Mouse (Mus musculus) heart, embryonic 11.5 days (tissue): ENCODE measurements around the gene Rnase13. TPM values are rescaled to one million over a fixed set of nuclear protein-coding genes. Genes with fewer than 3 reads are reported as not detected.
"Not testable (repeated sequence)": the region's sequence is repeated elsewhere in the genome, so short reads cannot be mapped to it uniquely, and the experiment has no call there.

Source experiments
- ATAC-seq: fragments of 200-750 bp; cut with Nextera tagmentation; replicated peaks from 2 replicates; pipeline ENCODE4 v1.8.0; 2017; ENCODE audit warnings: moderate library complexity; ENCODE audit not compliant: insufficient number of reproducible peaks, low FRiP score, low TSS enrichment
- H3K27ac ChIP-seq: fragments of 300-500 bp; sonication (generic); 2 replicates; pipeline ENCODE4 v1.5.1; 2014; ENCODE audit warnings: mild to moderate bottlenecking, low read depth, low read length
- H3K27me3 ChIP-seq: fragments of 300-500 bp; sonication (generic); 2 replicates; pipeline ENCODE4 v1.6.1; 2014; ENCODE audit warnings: mild to moderate bottlenecking, low read length, mixed read lengths; ENCODE audit not compliant: control insufficient read depth, insufficient read depth
- H3K36me3 ChIP-seq: fragments of 300-500 bp; sonication (generic); 2 replicates; pipeline ENCODE4 v1.6.1; 2014; ENCODE audit warnings: mild to moderate bottlenecking, low read length, moderate library complexity, mixed read lengths; ENCODE audit not compliant: control insufficient read depth, insufficient read depth
- H3K4me1 ChIP-seq: fragments of 300-500 bp; sonication (generic); 2 replicates; pipeline ENCODE4 v1.6.1; 2014; ENCODE audit warnings: low read length; ENCODE audit not compliant: control insufficient read depth, insufficient read depth
- H3K4me2 ChIP-seq: fragments of 300-500 bp; sonication (generic); 2 replicates; pipeline ENCODE4 v1.6.1; 2014; ENCODE audit warnings: mild to moderate bottlenecking, moderate library complexity
- H3K4me3 ChIP-seq: fragments of 300-500 bp; sonication (generic); 2 replicates; pipeline ENCODE4 v1.5.1; 2014; ENCODE audit warnings: low read depth, low read length
- H3K9ac ChIP-seq: fragments of 300-500 bp; sonication (generic); 2 replicates; pipeline ENCODE4 v1.6.1; 2014; ENCODE audit warnings: mild to moderate bottlenecking, low read depth, low read length, moderate library complexity
- H3K9me3 ChIP-seq: fragments of 300-500 bp; sonication (generic); replicated peaks from 2 replicates; pipeline ENCODE4 v1.6.1; 2016; ENCODE audit warnings: low read length; ENCODE audit not compliant: control insufficient read depth
- WGBS: fragments of 180-500 bp; shearing (Covaris S2); extraction: QIAGEN DNeasy Blood & Tissue Kit; methylation state at CpG from one replicate; pipeline ENCODE4 v1.1.7; 2014; ENCODE audit not compliant: insufficient replicate concordance; 5-methylcytosine and 5-hydroxymethylcytosine counted together
- polyA plus RNA-seq: library from polyadenylated mRNA; unstranded; fragments of >200 nt; fragmentation: Nextera tagmentation; extraction: Ambion mirVana; gene quantifications from 2 replicates; pipeline ENCODE4 v1.2.1, GENCODE M21; 2014

The Rnase13 gene
- polyA plus RNA-seq, 1 experiment from 2014 or later = not detected

- H3K4me1 ChIP-seq = no peaks in the 10 kb centered on the region
- ATAC-seq = no peak
- no peak overlapping the region for H3K27ac ChIP-seq
- no peak overlapping the region for H3K4me2 ChIP-seq
- no peak overlapping the region for H3K9ac ChIP-seq
- H3K27me3 ChIP-seq = no peaks in the 10 kb centered on the region
- no peaks in the 10 kb centered on the region for H3K9me3 ChIP-seq
- H3K4me3 ChIP-seq = no peak overlapping the region
- 55% methylated on average over 10 of the region's 10 CpGs for WGBS
- H3K36me3 ChIP-seq = no peaks in the 10 kb centered on the region
Measured at GRCm38 (mm10) chr14:51932092-51933020, 9.8 kb upstream of the Rnase13 start.

GRCm38 (mm10) chr14:51930824-51931223, 8.3 kb upstream of the Rnase13 start:
- Histone ChIP-seq H3K4me3 (no peak overlapping the region), H3K4me1 (no peaks in the 10 kb centered on the region), H3K4me2 (no peak overlapping the region), H3K27ac (no peak overlapping the region), H3K9me3 (no peaks in the 10 kb centered on the region), H3K27me3 (no peaks in the 10 kb centered on the region), H3K36me3 (no peaks in the 10 kb centered on the region), H3K9ac (no peak overlapping the region)
- no peak; the same call in 1 of the 2 replicates for ATAC-seq
- 23% methylated on average over 5 of the region's 5 CpGs for WGBS

GRCm38 (mm10) chr14:51929968-51930367, 7.4 kb upstream of the Rnase13 start:
- 55% methylated on average over 9 of the region's 9 CpGs for WGBS
- H3K4me3 ChIP-seq = no peak overlapping the region
- H3K4me2 ChIP-seq = no peak overlapping the region
- no peak overlapping the region for H3K9ac ChIP-seq
- ATAC-seq = no peak
- H3K36me3 ChIP-seq = no peaks in the 10 kb centered on the region
- no peaks in the 10 kb centered on the region for H3K9me3 ChIP-seq
- H3K4me1 ChIP-seq = no peaks in the 10 kb centered on the region
- no peaks in the 10 kb centered on the region for H3K27me3 ChIP-seq
- no peak overlapping the region for H3K27ac ChIP-seq

GRCm38 (mm10) chr14:51929309-51929943, 6.9 kb upstream of the Rnase13 start:
- Histone ChIP-seq H3K36me3 (no peaks in the 10 kb centered on the region), H3K27ac (no peak overlapping the region), H3K4me1 (no peaks in the 10 kb centered on the region), H3K27me3 (no peaks in the 10 kb centered on the region), H3K9me3 (no peaks in the 10 kb centered on the region), H3K4me2 (no peak overlapping the region), H3K9ac (no peak overlapping the region), H3K4me3 (no peak overlapping the region)
- 70% methylated on average over 8 of the region's 8 CpGs for WGBS
- ATAC-seq = no peak

GRCm38 (mm10) chr14:51926930-51927329, 4.4 kb upstream of the Rnase13 start:
- WGBS = 89% methylated on average over 11 of the region's 11 CpGs
- not testable (repeated sequence) for H3K9ac ChIP-seq

GRCm38 (mm10) chr14:51923492-51923891, 919 bp upstream of the Rnase13 start:
- Histone ChIP-seq H3K4me2 (no peak overlapping the region), H3K36me3 (no peaks in the 10 kb centered on the region), H3K27me3 (0 out of 2 replicates have a peak, but pooled peaks cover 2% of the 10 kb centered on the region), H3K9ac (no peak overlapping the region), H3K4me3 (no peak overlapping the region), H3K4me1 (peaks cover 5% of the 10 kb centered on the region; the same call in 1 of the 2 replicates), H3K27ac (no peak overlapping the region), H3K9me3 (no peaks in the 10 kb centered on the region)
- 64% methylated on average over 4 of the region's 4 CpGs for WGBS
- ATAC-seq = no peak; the same call in 1 of the 2 replicates

More at GRCm38 (mm10) chr14:51926930-51927329, 4.4 kb upstream of the Rnase13 start:
- not testable (repeated sequence) for ATAC-seq, H3K4me1 ChIP-seq, H3K27me3 ChIP-seq, H3K4me3 ChIP-seq, H3K9me3 ChIP-seq, H3K27ac ChIP-seq, H3K36me3 ChIP-seq, H3K4me2 ChIP-seq

- H3K4me3 ChIP-seq = no peak overlapping the region
- no peak overlapping the region for H3K4me2 ChIP-seq
- H3K9ac ChIP-seq = no peak overlapping the region
- no peaks in the 10 kb centered on the region for H3K9me3 ChIP-seq
- ATAC-seq = no peak
- H3K36me3 ChIP-seq = no peaks in the 10 kb centered on the region
- H3K27me3 ChIP-seq = 0 out of 2 replicates have a peak, but pooled peaks cover 2% of the 10 kb centered on the region
- H3K4me1 ChIP-seq = peaks cover 5% of the 10 kb centered on the region; the same call in 1 of the 2 replicates
- no peak overlapping the region for H3K27ac ChIP-seq
- 76% methylated on average over 2 of the region's 2 CpGs for WGBS
Measured at GRCm38 (mm10) chr14:51922910-51923309, 337 bp upstream of the Rnase13 start.

- 69% methylated on average over 16 of the region's 16 CpGs for WGBS
- ATAC-seq = no peak
- no peaks in the 10 kb centered on the region for H3K9me3 ChIP-seq
- H3K27ac ChIP-seq = no peak overlapping the region
- H3K9ac ChIP-seq = no peak overlapping the region
- no peaks in the 10 kb centered on the region for H3K36me3 ChIP-seq
- peaks cover 5% of the 10 kb centered on the region; the same call in 1 of the 2 replicates for H3K4me1 ChIP-seq
- 0 out of 2 replicates have a peak, but pooled peaks cover 2% of the 10 kb centered on the region for H3K27me3 ChIP-seq
- H3K4me3 ChIP-seq = no peak overlapping the region
- no peak overlapping the region for H3K4me2 ChIP-seq
Measured at GRCm38 (mm10) chr14:51921759-51922570, 608 bp downstream of the Rnase13 start.
